Mouse (Mus musculus): ENCODE results near the gene Trappc1. TPM values are rescaled to one million over a fixed set of nuclear protein-coding genes. Genes with fewer than 3 reads are reported as not detected.
A peak's percentile ranks its signal among the peaks of the same experiment; 100 is the strongest.

Gene Trappc1
- polyA plus RNA-seq, 1 experiment from 2014 or later = 109 TPM

GRCm38 (mm10) chr11:69366157-69366854, 42.5 kb downstream of the Trappc1 start:
- ATAC-seq (peak; percentile 81), DNase-seq (ENCODE audit: low spot score) (peak; percentile 100)
- 0 out of 2 replicates have a peak, but pooled peaks cover 11% of the 10 kb centered on the region for H3K36me3 ChIP-seq (ENCODE audit: insufficient read depth, low read length)
- peak; percentile 18; the same call in 1 of the 2 replicates for TF ChIP-seq CTCF (IDR thresholded peaks at IDR 0.05)
- TF ChIP-seq EP300 (IDR thresholded peaks at IDR 0.05) = no peak; the same call in 1 of the 2 replicates
- no peaks in the 10 kb centered on the region for H3K9me3 ChIP-seq (ENCODE audit: low read length)
- peak overlapping the region; percentile 98 for H3K4me3 ChIP-seq (ENCODE audit: low read depth, low read length)
- WGBS = under 1% methylated on average over 25 of the region's 26 CpGs
- peak overlapping the region; percentile 100 for H3K27ac ChIP-seq (ENCODE audit: low read length)
- no peaks in the 10 kb centered on the region for H3K27me3 ChIP-seq (replicated peaks; ENCODE audit: insufficient read depth, low read length)
- H3K4me2 ChIP-seq (replicated peaks; ENCODE audit: low read depth, low read length) = peak overlapping the region; percentile 77
- peak overlapping the region; percentile 26; the same call in 1 of the 2 replicates for H3K9ac ChIP-seq (replicated peaks; ENCODE audit: low read depth)
- H3K4me1 ChIP-seq (ENCODE audit: insufficient read depth, low read depth, low read length) = peaks cover 24% of the 10 kb centered on the region

- Histone ChIP-seq H3K27ac (ENCODE audit: low read length) (peak overlapping the region; percentile 100), H3K4me2 (replicated peaks; ENCODE audit: low read depth, low read length) (peak overlapping the region; percentile 77), H3K4me1 (ENCODE audit: insufficient read depth, low read depth, low read length) (peaks cover 24% of the 10 kb centered on the region), H3K27me3 (replicated peaks; ENCODE audit: insufficient read depth, low read length) (no peaks in the 10 kb centered on the region), H3K9me3 (ENCODE audit: low read length) (no peaks in the 10 kb centered on the region), H3K4me3 (ENCODE audit: low read depth, low read length) (peak overlapping the region; percentile 98), H3K36me3 (ENCODE audit: insufficient read depth, low read length) (0 out of 2 replicates have a peak, but pooled peaks cover 4% of the 10 kb centered on the region), H3K9ac (replicated peaks; ENCODE audit: low read depth) (peak overlapping the region; percentile 95)
- WGBS = under 1% methylated on average over 22 of the region's 22 CpGs
- DNase-seq (ENCODE audit: low spot score) (peak; percentile 45), ATAC-seq (peak; percentile 7; the same call in 1 of the 2 replicates)
- TF ChIP-seq EP300 (IDR thresholded peaks at IDR 0.05) = peak; percentile 55; the same call in 1 of the 2 replicates
- TF ChIP-seq CTCF (IDR thresholded peaks at IDR 0.05) = no peak
Measured at GRCm38 (mm10) chr11:69366855-69367615, 43.3 kb downstream of the Trappc1 start.

- no peaks in the 10 kb centered on the region for H3K27me3 ChIP-seq (replicated peaks; ENCODE audit: insufficient read depth, low read length)
- peak overlapping the region; percentile 98 for H3K4me3 ChIP-seq (ENCODE audit: low read depth, low read length)
- TF ChIP-seq CTCF (IDR thresholded peaks at IDR 0.05) (peak; percentile 1; the same call in 1 of the 2 replicates), EP300 (IDR thresholded peaks at IDR 0.05) (no peak)
- ATAC-seq (no peak), DNase-seq (ENCODE audit: low spot score) (peak; percentile 43)
- WGBS = 3% methylated on average over 22 of the region's 22 CpGs
- H3K27ac ChIP-seq (ENCODE audit: low read length) = peak overlapping the region; percentile 100
- peak overlapping the region; percentile 95 for H3K9ac ChIP-seq (replicated peaks; ENCODE audit: low read depth)
- H3K4me1 ChIP-seq (ENCODE audit: insufficient read depth, low read depth, low read length) = peaks cover 24% of the 10 kb centered on the region
- H3K36me3 ChIP-seq (ENCODE audit: insufficient read depth, low read length) = 0 out of 2 replicates have a peak, but pooled peaks cover 3% of the 10 kb centered on the region
- H3K9me3 ChIP-seq (ENCODE audit: low read length) = no peaks in the 10 kb centered on the region
- H3K4me2 ChIP-seq (replicated peaks; ENCODE audit: low read depth, low read length) = peak overlapping the region; percentile 77
Measured at GRCm38 (mm10) chr11:69367616-69368355, 44.0 kb downstream of the Trappc1 start.

GRCm38 (mm10) chr11:69368356-69369214, 44.8 kb downstream of the Trappc1 start:
- peak overlapping the region; percentile 77 for H3K4me2 ChIP-seq (replicated peaks; ENCODE audit: low read depth, low read length)
- WGBS = under 1% methylated on average over 36 of the region's 106 CpGs
- H3K36me3 ChIP-seq (ENCODE audit: insufficient read depth, low read length) = no peaks in the 10 kb centered on the region
- DNase-seq (ENCODE audit: low spot score) (peak; percentile 72), ATAC-seq (peak; percentile 11)
- TF ChIP-seq CTCF (IDR thresholded peaks at IDR 0.05) (no peak), EP300 (IDR thresholded peaks at IDR 0.05) (no peak)
- H3K27ac ChIP-seq (ENCODE audit: low read length) = peak overlapping the region; percentile 100
- peaks cover 24% of the 10 kb centered on the region for H3K4me1 ChIP-seq (ENCODE audit: insufficient read depth, low read depth, low read length)
- H3K9me3 ChIP-seq (ENCODE audit: low read length) = no peaks in the 10 kb centered on the region
- H3K27me3 ChIP-seq (replicated peaks; ENCODE audit: insufficient read depth, low read length) = no peaks in the 10 kb centered on the region
- peak overlapping the region; percentile 98 for H3K4me3 ChIP-seq (ENCODE audit: low read depth, low read length)
- peak overlapping the region; percentile 95 for H3K9ac ChIP-seq (replicated peaks; ENCODE audit: low read depth)

GRCm38 (mm10) chr11:69369215-69369989, 45.6 kb downstream of the Trappc1 start, which contains the start of gene Chd3:
Chd3 (minus strand) TSS chr11:69369406.
- H3K27ac ChIP-seq (ENCODE audit: low read length) = peak within 1 kb of the TSS; percentile 100
- H3K36me3 ChIP-seq (ENCODE audit: insufficient read depth, low read length) = no peaks in the 10 kb centered on the region
- no peaks in the 10 kb centered on the region for H3K27me3 ChIP-seq (replicated peaks; ENCODE audit: insufficient read depth, low read length)
- H3K9me3 ChIP-seq (ENCODE audit: low read length) = no peaks in the 10 kb centered on the region
- DNase-seq (ENCODE audit: low spot score) (peak; percentile 53), ATAC-seq (no peak)
- 2% methylated on average over 14 of the region's 34 CpGs for WGBS
- H3K4me1 ChIP-seq (ENCODE audit: insufficient read depth, low read depth, low read length) = peaks cover 20% of the 10 kb centered on the region
- peak within 1 kb of the TSS; percentile 77 for H3K4me2 ChIP-seq (replicated peaks; ENCODE audit: low read depth, low read length)
- peak within 1 kb of the TSS; percentile 98 for H3K4me3 ChIP-seq (ENCODE audit: low read depth, low read length)
- H3K9ac ChIP-seq (replicated peaks; ENCODE audit: low read depth) = peak within 1 kb of the TSS; percentile 95
- TF ChIP-seq CTCF (IDR thresholded peaks at IDR 0.05) (no peak), EP300 (IDR thresholded peaks at IDR 0.05) (0 out of 2 replicates have a peak, but pooled peaks have one; percentile 7)
